Mouse (Mus musculus) liver, adult 2 months (tissue): ENCODE measurements around the gene Trpm8.

ENCODE experiments used
- CTCF ChIP-seq: fragments of 200-500 bp; IDR thresholded peaks from 2 replicates; pipeline ENCODE4 v1.5.1; 2011; ENCODE audit warnings: low read depth, low read length, control low read depth
- POLR2A ChIP-seq: fragments of 200-500 bp; IDR thresholded peaks from 2 replicates; pipeline ENCODE4 v1.6.1; 2011; ENCODE audit warnings: low read length, control low read depth; ENCODE audit not compliant: insufficient read depth; ENCODE audit errors: extremely low read depth

- TF ChIP-seq POLR2A (no peak), CTCF (no peak)
These were observed 18.4 kb upstream of the Trpm8 start for GRCm38 (mm10) chr1:88258881-88259642.
